Mouse (Mus musculus) liver, adult 2 months (tissue): ENCODE measurements at regions not wholly inside any gene's neighbourhood (a gene's known extent, or its start where the extent isn't known, plus 50 kb on each side); places are given as distances from the start of the nearest gene placed in this dataset.

Source experiments
- DNase-seq: peaks from one replicate; pipeline ENCODE4 v3.0.0-alpha.2; 2011; ENCODE audit warnings: low read depth, low spot score; ENCODE audit errors: extremely low read depth
- H3K27ac ChIP-seq: fragments of 200-500 bp; replicated peaks from 2 replicates; pipeline ENCODE4 v1.5.1; 2012; ENCODE audit warnings: low read depth, mild to moderate bottlenecking, control low read depth, inconsistent platforms, low read length; ENCODE audit not compliant: insufficient read depth
- H3K27me3 ChIP-seq: fragments of 200-500 bp; 2 replicates; pipeline ENCODE4 v1.6.1; 2012; ENCODE audit warnings: mild to moderate bottlenecking, moderate library complexity, low read length, inconsistent platforms; ENCODE audit not compliant: control insufficient read depth, insufficient read depth
- H3K36me3 ChIP-seq: fragments of 200-500 bp; 2 replicates; pipeline ENCODE4 v1.6.1; 2012; ENCODE audit warnings: low read length, inconsistent platforms; ENCODE audit not compliant: control insufficient read depth, insufficient read depth
- H3K4me1 ChIP-seq: fragments of 200-500 bp; 2 replicates; pipeline ENCODE4 v1.6.1; 2011; ENCODE audit warnings: low read length; ENCODE audit not compliant: control insufficient read depth, insufficient read depth
- H3K4me3 ChIP-seq: fragments of 200-500 bp; 2 replicates; pipeline ENCODE4 v1.5.1; 2011; ENCODE audit warnings: low read depth, mild to moderate bottlenecking, control low read depth, low read length, moderate library complexity; ENCODE audit not compliant: insufficient read depth
- H3K79me2 ChIP-seq: fragments of 200-500 bp; 2 replicates; pipeline ENCODE4 v1.6.1; 2012; ENCODE audit warnings: inconsistent platforms, mild to moderate bottlenecking, low read length, moderate library complexity; ENCODE audit not compliant: control insufficient read depth, insufficient read depth
- H3K9ac ChIP-seq: fragments of 200-500 bp; 2 replicates; pipeline ENCODE4 v1.6.1; 2012; ENCODE audit warnings: low read depth, mild to moderate bottlenecking, control low read depth, inconsistent platforms, low read length
- CTCF ChIP-seq: fragments of 200-500 bp; IDR thresholded peaks from 2 replicates; pipeline ENCODE4 v1.5.1; 2011; ENCODE audit warnings: low read depth, low read length, control low read depth
- POLR2A ChIP-seq: fragments of 200-500 bp; IDR thresholded peaks from 2 replicates; pipeline ENCODE4 v1.6.1; 2011; ENCODE audit warnings: low read length, control low read depth; ENCODE audit not compliant: insufficient read depth; ENCODE audit errors: extremely low read depth
- WGBS: fragments of 180-500 bp; shearing (Covaris S2); methylation state at CpG from one replicate; pipeline ENCODE4 v1.1.7; 2018; 5-methylcytosine and 5-hydroxymethylcytosine counted together

DNA sequence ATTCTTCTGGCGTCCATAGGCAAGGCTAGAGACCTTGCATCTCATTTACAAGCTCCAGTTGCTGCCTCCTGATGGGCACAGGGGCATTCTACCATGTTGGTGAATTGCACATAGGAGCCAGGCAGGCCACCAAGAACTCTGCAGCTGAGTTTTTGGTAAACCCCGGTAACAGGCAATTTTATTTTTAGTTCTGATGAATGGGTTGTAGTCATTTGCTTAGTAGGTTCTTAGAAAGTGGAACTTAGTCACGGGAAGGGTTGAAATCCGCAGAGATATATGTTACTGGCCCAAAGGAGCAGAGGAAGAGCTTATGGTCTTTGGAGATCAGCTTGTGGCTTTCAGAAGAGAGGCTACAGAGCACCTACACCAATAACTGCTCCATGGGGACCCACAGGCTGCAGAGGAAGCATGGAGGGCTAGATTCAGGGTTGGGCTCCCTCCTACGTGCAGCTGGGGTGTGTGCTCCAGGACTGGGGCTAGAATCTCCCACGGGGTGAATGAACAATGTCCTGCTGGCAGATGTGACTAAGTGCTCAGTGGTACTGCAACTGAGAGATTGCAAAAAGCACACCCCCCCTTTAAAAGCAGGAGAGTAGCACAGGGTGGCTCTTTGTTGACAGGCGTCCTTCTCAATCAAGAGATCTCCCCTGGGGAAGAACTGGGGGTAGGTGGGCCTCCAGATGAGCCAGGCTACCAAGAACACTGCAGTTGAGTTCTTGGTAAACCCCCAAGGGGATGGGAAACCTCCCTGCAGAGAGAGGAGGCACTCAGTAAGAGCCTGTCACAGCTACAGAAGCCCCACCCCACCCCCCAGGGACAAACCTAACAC lies 65.6 kb upstream of the Med13l start:
- H3K4me1 ChIP-seq, result no peaks in the 10 kb centered on the region
- no peaks in the 10 kb centered on the region for H3K36me3 ChIP-seq
- no peak for DNase-seq
- no peak overlapping the region for H3K4me3 ChIP-seq
- no peak overlapping the region for H3K9ac ChIP-seq
- TF ChIP-seq POLR2A (no peak), CTCF (no peak)
- WGBS, result 72% methylated on average over 7 of the region's 7 CpGs
- H3K27me3 ChIP-seq, result no peaks in the 10 kb centered on the region
- H3K79me2 ChIP-seq, result no peaks in the 10 kb centered on the region
- no peak overlapping the region for H3K27ac ChIP-seq

GRCm38 (mm10) chr5:118495478-118495760 lies 65.1 kb upstream of the Med13l start:
- Histone ChIP-seq H3K9ac (no peak overlapping the region), H3K4me1 (no peaks in the 10 kb centered on the region), H3K27ac (no peak overlapping the region), H3K4me3 (no peak overlapping the region), H3K27me3 (no peaks in the 10 kb centered on the region), H3K36me3 (no peaks in the 10 kb centered on the region), H3K79me2 (no peaks in the 10 kb centered on the region)
- 93% methylated on average over 2 of the region's 2 CpGs for WGBS
- no peak for DNase-seq
- no peak for TF ChIP-seq POLR2A
- TF ChIP-seq CTCF, result no peak

GRCm38 (mm10) chr5:118501624-118502023 lies 58.9 kb upstream of the Med13l start:
- 92% methylated on average over 5 of the region's 5 CpGs for WGBS
- DNase-seq, result no peak
- no peak overlapping the region for H3K27ac ChIP-seq

GRCm38 (mm10) chr5:118502991-118503390 lies 57.5 kb upstream of the Med13l start:
- 78% methylated on average over 15 of the region's 15 CpGs for WGBS
- no peak overlapping the region for H3K4me3 ChIP-seq
- no peaks in the 10 kb centered on the region for H3K36me3 ChIP-seq
- no peaks in the 10 kb centered on the region for H3K27me3 ChIP-seq
- no peak for TF ChIP-seq CTCF
- no peak for TF ChIP-seq POLR2A
- H3K9ac ChIP-seq, result no peak overlapping the region
- H3K4me1 ChIP-seq, result peaks cover 2% of the 10 kb centered on the region; the same call in 1 of the 2 replicates
- no peak for DNase-seq
- no peaks in the 10 kb centered on the region for H3K79me2 ChIP-seq
- no peak overlapping the region for H3K27ac ChIP-seq

More at GRCm38 (mm10) chr5:118501624-118502023, 58.9 kb upstream of the Med13l start:
- Histone ChIP-seq H3K27me3 (no peaks in the 10 kb centered on the region), H3K36me3 (no peaks in the 10 kb centered on the region), H3K4me3 (no peak overlapping the region), H3K79me2 (no peaks in the 10 kb centered on the region), H3K4me1 (peaks cover 2% of the 10 kb centered on the region; the same call in 1 of the 2 replicates), H3K9ac (no peak overlapping the region)
- no peak for TF ChIP-seq CTCF
- no peak for TF ChIP-seq POLR2A

- no peak overlapping the region for H3K9ac ChIP-seq
- no peaks in the 10 kb centered on the region for H3K27me3 ChIP-seq
- no peaks in the 10 kb centered on the region for H3K36me3 ChIP-seq
- peaks cover 2% of the 10 kb centered on the region; the same call in 1 of the 2 replicates for H3K4me1 ChIP-seq
- TF ChIP-seq CTCF, result no peak
- no peak for TF ChIP-seq POLR2A
- no peaks in the 10 kb centered on the region for H3K79me2 ChIP-seq
- H3K4me3 ChIP-seq, result no peak overlapping the region
- peak; percentile 90 for DNase-seq
- no peak overlapping the region for H3K27ac ChIP-seq
- WGBS, result 39% methylated on average over 10 of the region's 10 CpGs
These were observed 56.3 kb upstream of the Med13l start for GRCm38 (mm10) chr5:118504170-118504569.

DNA sequence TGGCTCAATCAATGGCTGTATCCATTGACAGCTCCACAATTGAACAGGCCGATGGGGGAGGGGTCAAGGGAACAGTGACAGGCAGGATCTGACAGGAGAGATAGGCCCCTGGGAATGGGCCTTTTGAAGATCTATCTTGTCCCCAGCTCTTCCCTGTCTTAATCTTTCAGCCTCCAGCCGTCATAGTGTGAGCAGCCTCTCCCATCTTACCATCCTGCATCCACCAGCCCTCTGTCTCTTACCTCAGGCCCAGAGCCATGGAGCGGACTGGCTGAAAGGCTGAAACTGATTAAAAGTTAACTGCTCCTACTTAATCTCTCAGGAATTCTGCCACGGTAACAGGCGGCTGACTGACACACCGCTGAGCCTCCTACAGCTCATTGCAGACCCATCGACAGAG lies 55.6 kb upstream of the Med13l start:
- Histone ChIP-seq H3K79me2 (no peaks in the 10 kb centered on the region), H3K9ac (no peak overlapping the region), H3K27me3 (no peaks in the 10 kb centered on the region), H3K4me1 (peaks cover 2% of the 10 kb centered on the region; the same call in 1 of the 2 replicates), H3K27ac (no peak overlapping the region; the same call in 1 of the 2 replicates), H3K4me3 (no peak overlapping the region), H3K36me3 (no peaks in the 10 kb centered on the region)
- DNase-seq, result peak; percentile 32
- TF ChIP-seq POLR2A (no peak), CTCF (no peak)
- 47% methylated on average over 7 of the region's 7 CpGs for WGBS
